Mouse (Mus musculus) spleen, adult 2 months (tissue): ENCODE data around the gene Hps5. TPM values are rescaled to one million over a fixed set of nuclear protein-coding genes. Genes with fewer than 3 reads are reported as not detected.

Experiments used
- DNase-seq, 2 experiments: peaks; one replicate each; pipeline versions ENCODE4 v3.0.0 to v3.0.0-alpha.2; 2012 to 2021; ENCODE audit warnings: low spot score in 2 of 2, low read depth in 1 of 2
- H3K27ac ChIP-seq: fragments of 200-500 bp; 2 replicates; pipeline ENCODE4 v1.5.1; 2012; ENCODE audit warnings: low read length, inconsistent platforms; ENCODE audit not compliant: insufficient read depth
- H3K27me3 ChIP-seq: fragments of 200-500 bp; 2 replicates; pipeline ENCODE4 v1.6.1; 2012; ENCODE audit warnings: mild to moderate bottlenecking, moderate library complexity, low read length, inconsistent platforms; ENCODE audit not compliant: control insufficient read depth, insufficient read depth
- H3K36me3 ChIP-seq: fragments of 200-500 bp; 2 replicates; pipeline ENCODE4 v1.6.1; 2012; ENCODE audit warnings: mild to moderate bottlenecking, low read length, inconsistent platforms; ENCODE audit not compliant: control insufficient read depth, insufficient read depth
- H3K4me1 ChIP-seq: fragments of 200-500 bp; 2 replicates; pipeline ENCODE4 v1.6.1; 2011; ENCODE audit warnings: inconsistent platforms; ENCODE audit not compliant: control insufficient read depth, insufficient read depth, insufficient read length
- H3K4me3 ChIP-seq: fragments of 200-500 bp; 2 replicates; pipeline ENCODE4 v1.5.1; 2011; ENCODE audit warnings: mild to moderate bottlenecking, inconsistent platforms; ENCODE audit not compliant: insufficient read depth, insufficient read length; ENCODE audit errors: extremely low read depth
- CTCF ChIP-seq: fragments of 200-500 bp; IDR thresholded peaks from 2 replicates; pipeline ENCODE4 v1.5.1; 2011; ENCODE audit warnings: mild to moderate bottlenecking, inconsistent platforms; ENCODE audit not compliant: insufficient read depth, insufficient read length, insufficient replicate concordance; ENCODE audit errors: extremely low read depth
- POLR2A ChIP-seq: fragments of 200-500 bp; IDR thresholded peaks from 2 replicates; pipeline ENCODE4 v1.6.1; 2011; ENCODE audit warnings: low read depth, low read length, inconsistent platforms
- WGBS: fragments of 180-500 bp; shearing (Covaris S2); methylation state at CpG from one replicate; pipeline ENCODE4 v1.1.7; 2018; 5-methylcytosine and 5-hydroxymethylcytosine counted together
- polyA plus RNA-seq: library from polyadenylated mRNA; depleted of rRNA; stranded (reverse); fragments of >200 nt; gene quantifications from 2 replicates; pipeline ENCODE4 v1.2.3, GENCODE M21; 2012

Hps5 gene
- polyA plus RNA-seq, 1 experiment, result 20.3 TPM

DNA sequence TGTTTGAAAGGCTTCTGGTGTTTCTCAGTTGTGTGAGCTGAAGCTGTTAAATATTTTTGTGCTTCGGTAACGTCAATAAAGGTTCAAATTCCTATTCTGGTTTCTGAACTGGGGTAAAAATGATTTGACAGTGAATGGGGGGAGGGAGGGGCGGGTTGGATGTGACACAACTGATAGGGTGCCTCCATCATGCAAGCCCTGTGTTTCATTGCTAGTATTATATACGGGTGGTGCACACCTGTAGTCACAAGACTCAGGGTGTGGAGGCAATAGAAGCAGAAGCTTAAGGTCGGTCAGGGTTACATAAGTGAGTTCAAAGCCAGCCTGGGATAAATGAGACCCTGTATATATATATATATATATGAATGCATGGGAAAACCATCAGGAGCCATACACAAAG, 44.0 kb upstream of the Hps5 start:
- H3K27ac ChIP-seq, result no peak overlapping the region
- no peak overlapping the region for H3K4me3 ChIP-seq
- peaks cover 6% of the 10 kb centered on the region; the same call in 1 of the 2 replicates for H3K4me1 ChIP-seq
- WGBS, result 92% methylated on average over 5 of the region's 5 CpGs
- DNase-seq, result no peak
- H3K36me3 ChIP-seq, result no peaks in the 10 kb centered on the region
- TF ChIP-seq POLR2A (no peak), CTCF (no peak)
- no peaks in the 10 kb centered on the region for H3K27me3 ChIP-seq

DNA sequence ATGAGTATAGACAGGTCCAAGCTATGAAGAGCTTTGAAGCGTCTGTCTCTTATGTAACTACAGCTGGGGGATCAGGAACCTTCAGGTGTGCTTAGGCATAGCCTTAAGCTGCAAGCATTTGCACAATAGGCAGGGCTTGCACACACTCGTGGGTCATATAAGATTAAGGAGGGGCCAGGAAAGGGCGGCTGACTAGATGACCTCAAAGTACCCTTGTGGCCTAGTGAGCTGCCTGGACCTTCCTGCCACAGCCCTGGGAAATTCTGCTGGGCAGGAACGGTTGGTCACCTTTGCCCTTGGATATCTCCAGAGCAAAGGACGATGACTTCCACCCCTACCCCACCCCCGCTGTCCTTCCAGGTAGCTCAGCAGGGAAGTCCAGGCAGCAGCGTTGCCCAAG, 43.6 kb upstream of the Hps5 start:
- H3K27me3 ChIP-seq, result no peaks in the 10 kb centered on the region
- no peak for TF ChIP-seq CTCF
- no peak for TF ChIP-seq POLR2A
- no peaks in the 10 kb centered on the region for H3K36me3 ChIP-seq
- no peak overlapping the region for H3K4me3 ChIP-seq
- H3K4me1 ChIP-seq, result peaks cover 6% of the 10 kb centered on the region; the same call in 1 of the 2 replicates
- H3K27ac ChIP-seq, result no peak overlapping the region
- WGBS, result 60% methylated on average over 7 of the region's 7 CpGs
- no peak for DNase-seq

DNA sequence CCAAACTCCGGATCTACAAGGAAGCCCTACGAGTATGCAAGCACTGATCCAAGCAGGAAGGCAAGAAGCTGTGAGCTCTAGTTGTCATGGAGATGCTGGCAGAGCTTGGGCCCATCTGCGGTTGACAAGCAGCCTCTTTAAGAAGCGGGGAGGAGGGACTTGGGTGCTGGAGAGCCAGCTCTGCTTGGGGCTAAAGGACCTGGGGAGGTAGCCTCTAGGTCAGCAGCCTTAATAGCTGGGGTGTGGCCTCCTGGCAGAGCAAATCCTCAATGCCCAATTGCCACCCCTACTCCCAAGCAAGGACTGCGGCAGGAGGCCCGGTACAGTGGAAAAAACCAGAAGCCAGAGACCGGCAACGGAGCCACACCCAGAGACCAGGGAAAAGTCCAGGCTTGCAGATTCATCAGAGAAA, 43.0 kb upstream of the Hps5 start:
- Histone ChIP-seq H3K36me3 (no peaks in the 10 kb centered on the region), H3K4me1 (peaks cover 6% of the 10 kb centered on the region; the same call in 1 of the 2 replicates), H3K27ac (peak overlapping the region; percentile 36; the same call in 1 of the 2 replicates), H3K4me3 (no peak overlapping the region), H3K27me3 (no peaks in the 10 kb centered on the region)
- 10% methylated on average over 8 of the region's 8 CpGs for WGBS
- no peak for TF ChIP-seq CTCF
- TF ChIP-seq POLR2A, result no peak
- peak in 1 of 2 experiments; percentile 28 for DNase-seq

DNA sequence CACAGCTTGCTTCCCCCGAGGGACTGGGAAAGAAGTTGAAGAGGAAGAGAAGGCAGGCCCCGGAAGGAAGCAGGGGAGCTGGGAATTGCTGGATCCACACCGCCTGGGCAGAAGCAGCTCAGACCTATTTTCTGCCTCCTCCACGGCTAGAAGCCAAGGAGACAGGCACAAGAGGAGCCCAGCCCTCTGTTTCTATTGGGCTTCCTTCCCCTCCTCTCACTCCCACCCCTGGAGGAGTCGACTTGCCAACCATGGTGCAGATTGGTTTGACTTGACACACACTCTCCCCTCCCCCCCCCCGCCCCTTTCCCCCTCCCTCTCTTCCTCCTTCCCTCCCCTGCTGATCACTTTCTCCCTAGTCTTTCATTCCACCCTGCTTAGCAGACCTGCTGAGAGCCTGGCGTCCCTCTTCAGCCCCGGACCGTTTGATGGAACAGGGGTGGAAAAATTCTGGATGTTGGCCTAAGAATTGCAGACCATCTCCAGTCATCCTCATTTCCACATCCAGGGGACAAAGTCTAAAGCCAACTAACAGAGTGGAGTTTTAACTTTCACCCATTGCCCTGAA, 42.3 kb upstream of the Hps5 start:
- Histone ChIP-seq H3K4me1 (peaks cover 9% of the 10 kb centered on the region; the same call in 1 of the 2 replicates), H3K36me3 (no peaks in the 10 kb centered on the region), H3K4me3 (no peak overlapping the region), H3K27ac (peak overlapping the region; percentile 49), H3K27me3 (no peaks in the 10 kb centered on the region)
- TF ChIP-seq POLR2A (no peak), CTCF (no peak)
- no peak for DNase-seq
- 7% methylated on average over 9 of the region's 9 CpGs for WGBS

DNA sequence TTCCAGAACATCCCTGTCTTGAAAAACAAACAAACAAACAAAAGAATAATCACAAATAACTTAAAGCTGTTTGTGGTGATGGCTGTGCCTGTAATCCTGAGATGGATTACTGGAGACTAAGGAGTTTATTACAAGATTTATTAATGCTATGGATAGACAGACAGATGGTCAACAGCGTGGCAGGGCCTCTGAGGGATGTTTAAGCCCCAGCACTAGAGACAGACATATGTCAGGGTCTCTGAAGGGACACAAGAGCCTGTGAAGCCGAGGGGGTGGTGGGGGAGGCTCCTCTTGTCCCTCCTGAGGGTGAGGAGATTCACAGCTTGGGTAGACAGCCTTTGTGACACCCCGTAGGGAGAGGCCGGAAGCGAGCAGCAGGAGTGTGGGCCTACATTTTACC, 41.2 kb upstream of the Hps5 start:
- no peak overlapping the region for H3K27ac ChIP-seq
- 89% methylated on average over 5 of the region's 5 CpGs for WGBS
- TF ChIP-seq CTCF (no peak), POLR2A (no peak)
- no peaks in the 10 kb centered on the region for H3K27me3 ChIP-seq
- DNase-seq, result no peak
- peaks cover 9% of the 10 kb centered on the region; the same call in 1 of the 2 replicates for H3K4me1 ChIP-seq
- H3K36me3 ChIP-seq, result no peaks in the 10 kb centered on the region
- H3K4me3 ChIP-seq, result no peak overlapping the region

DNA sequence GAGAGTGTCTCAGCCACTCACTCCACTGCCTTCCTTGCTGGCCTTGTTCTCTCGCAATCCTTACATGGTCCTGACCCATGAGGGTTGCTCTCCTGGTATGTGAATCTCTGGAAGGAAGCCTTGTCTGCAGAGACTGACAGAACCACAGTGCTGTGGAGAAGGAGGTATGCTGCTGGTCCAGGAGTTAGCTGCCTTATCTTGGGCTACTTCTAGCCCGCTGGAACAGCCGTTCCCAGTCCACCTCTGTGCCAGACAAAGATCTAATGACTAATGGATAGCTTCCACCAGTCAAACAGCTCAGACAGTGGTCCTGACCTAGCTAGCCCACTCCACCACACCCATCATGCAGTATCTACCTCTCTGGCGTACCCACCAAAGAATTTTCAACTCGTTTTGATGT, 40.5 kb upstream of the Hps5 start:
- Histone ChIP-seq H3K4me1 (peaks cover 9% of the 10 kb centered on the region; the same call in 1 of the 2 replicates), H3K4me3 (no peak overlapping the region), H3K36me3 (no peaks in the 10 kb centered on the region), H3K27ac (no peak overlapping the region), H3K27me3 (no peaks in the 10 kb centered on the region)
- no peak for DNase-seq
- no peak for TF ChIP-seq POLR2A
- no peak for TF ChIP-seq CTCF
- WGBS, result 90% methylated on average over 5 of the region's 5 CpGs

DNA sequence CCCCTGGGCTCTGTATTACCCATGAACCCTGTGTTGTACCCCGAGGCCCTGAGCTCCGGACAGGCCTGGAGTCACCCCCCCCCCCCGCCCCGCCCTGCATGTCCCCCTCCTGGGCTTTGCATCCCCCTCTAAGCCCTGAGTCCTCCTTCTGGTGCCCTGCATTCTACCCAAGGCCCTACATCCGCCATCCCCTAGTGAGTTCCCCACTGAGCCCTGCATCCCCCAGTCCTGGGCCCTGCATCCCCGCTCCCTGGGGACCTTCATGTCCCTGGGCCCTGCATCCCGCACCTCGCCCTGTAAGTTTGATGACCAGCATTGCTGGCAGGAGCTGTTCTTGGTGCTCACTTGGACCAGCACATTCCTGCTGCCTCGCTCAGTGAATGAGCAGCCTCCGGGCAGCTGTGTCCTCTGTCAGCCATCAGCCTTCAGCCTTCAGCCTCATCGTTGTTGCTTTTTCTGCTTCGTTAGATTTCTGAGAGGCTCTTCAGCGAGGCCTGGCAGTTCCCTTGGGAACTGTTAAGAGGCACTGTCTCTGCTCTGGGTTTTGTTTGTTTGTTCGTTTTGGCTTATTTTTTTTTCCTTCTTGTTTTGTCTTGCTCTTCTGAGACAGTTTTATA, 39.2 kb upstream of the Hps5 start:
- 61% methylated on average over 9 of the region's 14 CpGs for WGBS
- H3K27ac ChIP-seq, result no peak overlapping the region
- no peaks in the 10 kb centered on the region for H3K36me3 ChIP-seq
- TF ChIP-seq POLR2A (no peak), CTCF (no peak)
- H3K27me3 ChIP-seq, result no peaks in the 10 kb centered on the region
- no peak for DNase-seq
- H3K4me3 ChIP-seq, result no peak overlapping the region
- peaks cover 15% of the 10 kb centered on the region; the same call in 1 of the 2 replicates for H3K4me1 ChIP-seq
